Mouse (Mus musculus): ENCODE data around the gene Tnfrsf21. TPM values are rescaled to one million over a fixed set of nuclear protein-coding genes. Genes with fewer than 3 reads are reported as not detected.

Tnfrsf21 gene
- polyA plus RNA-seq, 1 experiment from 2014 or later: 26.8 TPM

GRCm38 (mm10) chr17:43030290-43030689 is 13.9 kb downstream of the Tnfrsf21 start:
- Histone ChIP-seq H3K9me3 (no peaks in the 10 kb centered on the region), H3K27me3 (ENCODE audit: poor library complexity, severe bottlenecking) (no peaks in the 10 kb centered on the region), H3K36me3 (replicated peaks) (peaks cover 10% of the 10 kb centered on the region), H3K4me3 (no peak overlapping the region), H3K4me1 (no peaks in the 10 kb centered on the region), H3K27ac (no peak overlapping the region)
- WGBS: 90% methylated on average over 3 of the region's 3 CpGs
- no peak for DNase-seq (ENCODE audit: extremely low spot score, low spot score)

DNA sequence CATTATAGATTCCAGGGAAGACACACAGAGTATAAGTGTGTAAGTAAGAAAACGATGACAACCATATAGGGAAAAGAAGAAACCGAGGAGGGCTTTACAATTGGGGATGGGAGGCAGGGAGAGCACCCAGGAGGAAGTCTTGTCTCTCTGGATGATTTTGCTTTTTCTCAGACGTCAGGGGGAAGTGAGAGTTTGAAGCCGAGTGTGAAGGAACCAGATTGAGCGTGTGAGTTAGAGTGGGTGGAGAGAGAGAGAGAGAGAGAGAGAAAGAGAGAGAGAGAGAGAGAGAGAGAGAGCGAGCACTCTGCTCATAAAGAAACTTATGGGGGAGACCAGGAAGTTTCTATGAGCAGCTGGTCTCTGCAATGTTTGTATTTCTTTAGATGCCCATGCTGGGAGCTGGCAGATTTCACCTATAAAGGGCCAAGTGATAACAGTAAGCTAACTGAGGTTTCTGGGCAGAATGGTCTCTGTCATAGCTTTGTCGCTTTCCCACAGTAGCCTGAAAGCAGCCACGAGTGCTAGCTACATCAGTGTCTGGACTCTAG is 16.2 kb downstream of the Tnfrsf21 start:
- no peaks in the 10 kb centered on the region for H3K27me3 ChIP-seq (ENCODE audit: poor library complexity, severe bottlenecking)
- H3K4me3 ChIP-seq: no peak overlapping the region
- no peak overlapping the region for H3K27ac ChIP-seq
- DNase-seq (ENCODE audit: extremely low spot score, low spot score): no peak
- peaks cover 11% of the 10 kb centered on the region for H3K36me3 ChIP-seq (replicated peaks)
- WGBS: 91% methylated on average over 8 of the region's 8 CpGs
- H3K9me3 ChIP-seq: no peaks in the 10 kb centered on the region
- peaks cover 4% of the 10 kb centered on the region; the same call in 1 of the 2 replicates for H3K4me1 ChIP-seq

DNA sequence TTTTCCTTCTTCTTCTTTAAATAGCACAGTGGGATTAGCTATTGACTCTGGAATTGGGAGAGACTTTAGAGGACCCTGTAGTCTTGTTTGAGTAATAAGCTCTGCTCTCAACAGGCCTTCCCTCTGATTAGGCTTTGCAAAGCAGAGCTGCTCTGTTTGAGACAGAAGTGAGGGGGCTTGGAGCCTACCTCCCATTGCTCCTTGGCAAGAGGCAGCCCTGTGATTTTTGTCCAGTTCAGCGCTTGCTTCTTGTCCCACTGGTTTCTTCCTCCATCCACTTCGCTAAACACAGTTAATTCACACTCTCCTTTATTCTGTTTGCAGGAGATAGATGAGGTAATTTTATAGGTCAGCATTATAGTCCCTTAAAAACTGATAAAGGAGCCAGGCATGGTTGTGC is 19.0 kb downstream of the Tnfrsf21 start:
- H3K4me3 ChIP-seq: no peak overlapping the region
- H3K27ac ChIP-seq: no peak overlapping the region
- peaks cover 4% of the 10 kb centered on the region; the same call in 1 of the 2 replicates for H3K4me1 ChIP-seq
- 89% methylated on average over 2 of the region's 2 CpGs for WGBS
- H3K36me3 ChIP-seq (replicated peaks): peaks cover 39% of the 10 kb centered on the region
- no peaks in the 10 kb centered on the region for H3K9me3 ChIP-seq
- no peak for DNase-seq (ENCODE audit: extremely low spot score, low spot score)
- no peaks in the 10 kb centered on the region for H3K27me3 ChIP-seq (ENCODE audit: poor library complexity, severe bottlenecking)

DNA sequence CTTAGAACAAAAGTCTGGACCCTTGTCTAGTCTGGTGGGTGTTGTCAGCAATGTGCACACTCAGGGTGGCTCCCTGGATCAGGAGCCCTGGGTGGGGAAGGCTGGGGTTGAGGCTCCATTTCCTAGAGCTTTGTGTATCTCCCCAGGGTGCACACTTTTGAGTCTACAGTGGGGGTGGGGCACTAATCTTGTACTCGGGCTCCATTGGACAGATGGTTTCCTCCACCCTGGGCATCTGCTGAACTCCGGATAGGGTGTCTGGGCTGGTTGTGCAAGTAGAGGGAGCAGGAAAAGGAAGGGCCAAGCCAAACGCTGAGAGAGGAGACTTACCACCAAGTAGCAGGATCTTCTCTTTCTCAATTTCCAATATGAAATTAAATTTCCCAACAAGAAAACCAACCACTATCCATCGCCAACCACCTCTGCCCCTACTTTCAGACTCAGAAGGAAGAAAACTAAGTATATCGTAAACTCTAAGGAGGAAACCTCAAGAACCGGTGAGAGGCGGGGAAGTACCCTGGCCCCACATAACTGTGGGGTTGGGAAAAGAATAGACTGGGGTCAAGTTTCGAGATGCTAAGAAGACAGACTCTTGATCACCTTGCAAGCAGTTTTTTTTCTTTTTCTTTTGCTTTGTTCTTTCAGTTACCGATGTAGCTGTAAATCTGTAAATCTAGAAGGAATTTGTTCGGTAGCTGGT is 19.9 kb downstream of the Tnfrsf21 start:
- peaks cover 4% of the 10 kb centered on the region; the same call in 1 of the 2 replicates for H3K4me1 ChIP-seq
- no peaks in the 10 kb centered on the region for H3K9me3 ChIP-seq
- WGBS: 86% methylated on average over 10 of the region's 10 CpGs
- H3K27me3 ChIP-seq (ENCODE audit: poor library complexity, severe bottlenecking): no peaks in the 10 kb centered on the region
- no peak overlapping the region for H3K4me3 ChIP-seq
- peaks cover 47% of the 10 kb centered on the region for H3K36me3 ChIP-seq (replicated peaks)
- no peak overlapping the region for H3K27ac ChIP-seq
- no peak for DNase-seq (ENCODE audit: extremely low spot score, low spot score)

GRCm38 (mm10) chr17:43040571-43040970 is 24.2 kb downstream of the Tnfrsf21 start:
- DNase-seq (ENCODE audit: extremely low spot score, low spot score): no peak
- WGBS: 86% methylated on average over 3 of the region's 3 CpGs
- Histone ChIP-seq H3K36me3 (replicated peaks) (peaks cover 85% of the 10 kb centered on the region), H3K4me1 (peaks cover 7% of the 10 kb centered on the region; the same call in 1 of the 2 replicates), H3K4me3 (no peak overlapping the region), H3K27ac (no peak overlapping the region), H3K9me3 (no peaks in the 10 kb centered on the region; the same call in 1 of the 2 replicates), H3K27me3 (ENCODE audit: poor library complexity, severe bottlenecking) (no peaks in the 10 kb centered on the region)

DNA sequence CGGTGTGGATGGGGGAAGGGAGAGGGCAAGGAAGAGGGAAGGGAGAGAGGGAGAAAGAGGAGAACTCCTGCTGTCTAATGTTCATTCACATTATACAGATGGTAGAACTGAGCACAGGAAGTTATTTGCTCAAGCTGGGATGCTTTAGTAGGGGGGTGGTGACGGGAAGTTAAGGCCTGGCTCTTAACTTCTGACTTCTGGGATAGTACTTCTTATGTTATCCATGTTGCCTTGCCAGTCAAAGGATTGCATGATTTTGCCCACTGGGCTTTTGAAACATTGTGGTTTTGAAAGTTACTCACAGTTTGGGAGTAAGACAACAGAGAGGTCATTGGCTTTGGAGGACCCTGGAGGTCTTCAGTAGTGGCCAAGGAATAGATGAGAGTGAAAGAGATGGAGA is 34.3 kb downstream of the Tnfrsf21 start:
- Histone ChIP-seq H3K9me3 (no peaks in the 10 kb centered on the region), H3K36me3 (replicated peaks) (peaks cover 25% of the 10 kb centered on the region), H3K27ac (no peak overlapping the region), H3K4me1 (0 out of 2 replicates have a peak, but pooled peaks cover under 1% of the 10 kb centered on the region), H3K4me3 (no peak overlapping the region), H3K27me3 (ENCODE audit: poor library complexity, severe bottlenecking) (no peaks in the 10 kb centered on the region)
- DNase-seq (ENCODE audit: extremely low spot score, low spot score): no peak
- 94% methylated on average over 2 of the region's 2 CpGs for WGBS

DNA sequence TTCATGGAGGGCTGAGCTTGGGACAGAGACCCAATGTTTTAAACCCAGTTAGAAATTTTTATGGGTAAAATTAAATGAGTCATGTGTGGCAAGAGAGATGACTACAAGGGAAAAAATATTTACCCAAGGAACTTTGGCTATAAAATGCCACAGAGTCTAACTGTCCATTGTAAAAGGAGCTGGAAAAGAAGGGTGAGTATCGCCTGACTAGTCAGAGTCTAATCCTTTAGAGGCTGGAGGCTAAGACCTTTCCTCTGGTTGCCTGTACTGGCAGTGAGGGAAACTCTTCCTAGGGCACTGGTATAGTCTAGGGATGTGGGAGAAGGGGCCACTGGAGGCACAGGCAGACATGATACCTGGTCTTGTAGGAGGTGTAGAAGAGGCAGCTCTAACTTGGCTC is 36.4 kb downstream of the Tnfrsf21 start:
- Histone ChIP-seq H3K4me1 (no peaks in the 10 kb centered on the region), H3K27ac (no peak overlapping the region), H3K27me3 (ENCODE audit: poor library complexity, severe bottlenecking) (no peaks in the 10 kb centered on the region), H3K4me3 (no peak overlapping the region), H3K36me3 (replicated peaks) (peaks cover 22% of the 10 kb centered on the region), H3K9me3 (no peaks in the 10 kb centered on the region)
- DNase-seq (ENCODE audit: extremely low spot score, low spot score): no peak
- WGBS: 91% methylated on average over 1 of the region's 1 CpGs

DNA sequence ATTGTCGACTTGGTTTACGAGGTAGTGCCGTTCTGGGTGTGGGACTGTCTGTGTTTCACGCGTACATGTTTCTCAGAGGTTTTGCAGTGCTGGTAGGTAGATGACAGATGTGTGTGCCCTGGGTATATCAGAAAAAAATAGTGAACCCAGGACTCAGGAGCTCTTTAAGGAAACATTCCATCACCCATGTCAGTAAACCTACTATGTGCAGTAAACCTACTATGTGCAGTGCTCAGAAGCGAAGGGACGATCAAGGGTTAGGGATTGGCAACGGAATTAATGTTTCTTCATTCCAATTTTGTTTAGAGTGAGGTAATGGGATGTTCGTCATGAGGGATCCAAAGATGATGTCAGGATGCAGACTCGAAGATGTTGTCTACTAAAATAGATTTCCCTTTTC is 37.6 kb downstream of the Tnfrsf21 start:
- H3K4me3 ChIP-seq: no peak overlapping the region
- WGBS: 96% methylated on average over 10 of the region's 10 CpGs

GRCm38 (mm10) chr17:43058277-43059025 is 42.1 kb downstream of the Tnfrsf21 start:
- 95% methylated on average over 11 of the region's 11 CpGs for WGBS
- H3K4me3 ChIP-seq: no peak overlapping the region

More for the DNA sequence above, 37.6 kb downstream of the Tnfrsf21 start:
- Histone ChIP-seq H3K4me1 (no peaks in the 10 kb centered on the region), H3K36me3 (replicated peaks) (peaks cover 18% of the 10 kb centered on the region), H3K9me3 (no peaks in the 10 kb centered on the region), H3K27me3 (ENCODE audit: poor library complexity, severe bottlenecking) (no peaks in the 10 kb centered on the region), H3K27ac (no peak overlapping the region)
- DNase-seq (ENCODE audit: extremely low spot score, low spot score): no peak

GRCm38 (mm10) chr17:43064705-43065104 is 48.4 kb downstream of the Tnfrsf21 start:
- Histone ChIP-seq H3K36me3 (replicated peaks) (peaks cover 38% of the 10 kb centered on the region), H3K4me1 (no peaks in the 10 kb centered on the region), H3K27me3 (ENCODE audit: poor library complexity, severe bottlenecking) (no peaks in the 10 kb centered on the region), H3K27ac (no peak overlapping the region), H3K4me3 (no peak overlapping the region), H3K9me3 (no peaks in the 10 kb centered on the region)
- WGBS: 98% methylated on average over 6 of the region's 6 CpGs
- no peak for DNase-seq (ENCODE audit: extremely low spot score, low spot score)

More at GRCm38 (mm10) chr17:43058277-43059025, 42.1 kb downstream of the Tnfrsf21 start:
- no peaks in the 10 kb centered on the region for H3K4me1 ChIP-seq
- H3K27me3 ChIP-seq (ENCODE audit: poor library complexity, severe bottlenecking): no peaks in the 10 kb centered on the region
- peaks cover 15% of the 10 kb centered on the region for H3K36me3 ChIP-seq (replicated peaks)
- no peak for DNase-seq (ENCODE audit: extremely low spot score, low spot score)
- H3K9me3 ChIP-seq: no peaks in the 10 kb centered on the region
- no peak overlapping the region for H3K27ac ChIP-seq

DNA sequence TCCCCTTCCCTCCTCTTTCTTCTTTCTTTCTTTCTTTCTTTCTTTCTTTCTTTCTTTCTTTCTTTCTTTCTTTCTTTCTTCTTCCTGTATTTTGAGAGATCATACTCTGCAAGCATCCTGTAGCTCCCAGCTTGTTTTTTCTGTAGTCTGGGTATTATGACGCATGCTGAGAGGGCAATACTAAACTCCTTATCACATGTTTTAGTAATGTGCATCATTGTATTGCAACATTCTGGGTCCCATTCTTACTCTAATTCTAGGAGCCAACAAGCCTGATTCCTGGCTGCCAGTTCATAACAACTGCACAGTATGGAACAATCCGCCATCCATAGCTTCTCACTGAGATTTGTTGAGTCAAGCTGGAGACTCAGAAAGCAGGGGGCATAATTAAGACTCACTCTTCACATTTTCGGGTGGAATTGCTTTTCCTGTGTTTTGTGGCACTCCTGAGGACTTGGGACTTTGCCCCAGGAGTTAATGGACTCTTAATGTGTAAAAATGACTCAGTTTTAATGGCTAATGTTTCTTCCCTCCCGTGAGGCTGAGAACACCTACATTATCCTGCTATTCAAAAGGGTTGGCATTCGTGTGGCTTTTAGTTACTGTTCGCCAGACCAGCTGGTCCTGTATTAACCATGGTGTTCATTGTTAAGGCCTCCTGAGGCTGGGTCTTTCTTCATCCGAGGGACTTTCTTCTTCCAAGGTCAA is 52.6 kb downstream of the Tnfrsf21 start:
- Histone ChIP-seq H3K36me3 (replicated peaks) (peaks cover 55% of the 10 kb centered on the region), H3K4me3 (no peak overlapping the region), H3K4me1 (no peaks in the 10 kb centered on the region), H3K27ac (no peak overlapping the region), H3K27me3 (ENCODE audit: poor library complexity, severe bottlenecking) (no peaks in the 10 kb centered on the region), H3K9me3 (no peaks in the 10 kb centered on the region)
- DNase-seq (ENCODE audit: extremely low spot score, low spot score): no peak
- WGBS: 79% methylated on average over 7 of the region's 7 CpGs

DNA sequence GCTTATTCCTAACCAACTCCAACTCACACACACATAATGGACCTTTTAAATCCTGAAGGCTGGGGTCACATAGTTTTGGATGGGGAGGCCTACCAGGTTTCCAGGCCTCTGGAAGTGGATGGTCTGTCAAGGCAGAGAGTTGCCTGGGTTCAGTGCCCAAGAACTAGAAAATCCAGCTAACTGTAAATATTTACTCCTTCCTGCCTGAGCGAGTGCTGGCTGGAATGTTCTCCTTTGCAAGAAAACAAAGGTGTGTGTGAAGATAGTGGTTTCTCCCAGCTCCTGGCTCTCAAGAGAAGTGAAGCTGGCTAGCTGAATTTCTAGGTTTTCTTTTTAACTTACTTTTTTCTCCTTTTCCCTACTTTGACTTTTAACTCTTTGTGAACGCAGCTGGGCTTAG is 54.6 kb downstream of the Tnfrsf21 start:
- no peak for DNase-seq (ENCODE audit: extremely low spot score, low spot score)
- no peak overlapping the region for H3K27ac ChIP-seq
- H3K27me3 ChIP-seq (ENCODE audit: poor library complexity, severe bottlenecking): no peaks in the 10 kb centered on the region
- no peak overlapping the region for H3K4me3 ChIP-seq
- H3K4me1 ChIP-seq: 0 out of 2 replicates have a peak, but pooled peaks cover 1% of the 10 kb centered on the region
- H3K9me3 ChIP-seq: no peaks in the 10 kb centered on the region
- WGBS: 91% methylated on average over 2 of the region's 2 CpGs
- H3K36me3 ChIP-seq (replicated peaks): peaks cover 42% of the 10 kb centered on the region
